Mouse (Mus musculus): ENCODE results near the gene Gm28053. TPM values are rescaled to one million over a fixed set of nuclear protein-coding genes. Genes with fewer than 3 reads are reported as not detected.

Gm28053 gene
- polyA plus RNA-seq, 1 experiment, result not detected

DNA sequence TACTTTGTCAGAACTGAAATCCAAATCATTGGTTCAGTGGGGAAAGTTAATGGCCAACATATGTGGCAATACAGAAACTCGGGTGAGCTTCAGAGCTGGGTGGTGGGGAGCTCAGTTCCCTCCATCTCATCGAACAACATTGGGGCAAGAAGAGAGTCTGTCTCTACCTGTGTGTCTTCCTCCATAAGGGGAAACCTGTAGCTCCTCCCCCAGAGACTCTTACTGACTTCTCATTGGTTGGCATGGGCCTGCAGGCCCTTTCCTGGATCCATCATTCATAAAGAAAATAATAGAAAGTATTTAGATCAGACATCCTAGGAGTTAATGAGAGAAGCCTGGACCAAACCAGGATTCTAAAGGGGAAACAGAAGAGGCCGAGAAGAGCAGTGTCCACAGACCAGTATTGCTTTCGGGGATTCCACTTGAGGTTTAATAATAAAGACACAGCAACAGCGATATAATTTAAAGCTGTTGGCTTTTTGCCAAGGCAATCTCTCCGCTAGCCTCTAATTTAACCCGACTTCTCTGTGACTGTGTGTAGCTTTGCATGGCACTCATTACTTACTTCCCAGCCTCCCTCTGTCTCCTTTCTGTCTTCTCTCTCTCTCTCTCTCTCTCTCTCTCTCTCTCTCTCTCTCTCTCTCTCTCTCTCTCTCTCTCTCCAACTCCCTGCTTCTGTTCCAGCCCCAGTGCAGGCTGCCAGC lies 45.3 kb downstream of the Gm28053 start:
- Histone ChIP-seq H3K27me3 (replicated peaks; ENCODE audit: control insufficient read depth, insufficient read depth, low read length) (no peaks in the 10 kb centered on the region), H3K27ac (ENCODE audit: insufficient read depth, low read depth, low read length) (no peak overlapping the region), H3K4me1 (ENCODE audit: control insufficient read depth, insufficient read depth, low read length) (no peaks in the 10 kb centered on the region), H3K4me3 (ENCODE audit: insufficient read depth, low read depth, low read length) (no peak overlapping the region), H3K36me3 (ENCODE audit: control insufficient read depth, insufficient read depth, low read length) (no peaks in the 10 kb centered on the region)
- WGBS, result 64% methylated on average over 7 of the region's 7 CpGs
- no peak for TF ChIP-seq POLR2A (IDR thresholded peaks at IDR 0.05; ENCODE audit: low read depth, low read length)
- TF ChIP-seq CTCF (conservative IDR thresholded peaks at IDR 0.05; ENCODE audit: insufficient read depth, insufficient read length, low read depth, low read length), result no peak
- no peak for DNase-seq

DNA sequence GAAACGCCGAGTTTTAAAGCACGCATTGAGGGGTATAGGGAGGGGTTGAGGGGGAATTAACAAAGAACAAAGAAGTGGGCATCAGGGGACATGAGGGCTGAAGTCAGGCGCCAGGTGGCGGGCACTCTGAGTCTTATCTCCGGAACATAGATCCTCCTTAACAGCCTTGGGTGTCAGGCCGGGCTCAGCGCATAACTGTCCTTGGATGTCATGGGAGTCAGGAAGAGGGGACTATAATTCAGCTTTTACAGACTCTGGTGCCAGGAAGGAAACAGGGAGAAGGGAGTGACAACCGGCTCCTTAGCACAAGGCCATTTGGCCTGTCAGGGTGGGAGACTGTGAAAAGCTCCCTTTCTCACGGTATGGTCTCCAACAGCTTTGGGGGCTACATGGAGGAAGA lies 46.1 kb downstream of the Gm28053 start:
- H3K4me3 ChIP-seq (ENCODE audit: insufficient read depth, low read depth, low read length), result no peak overlapping the region
- no peaks in the 10 kb centered on the region for H3K27me3 ChIP-seq (replicated peaks; ENCODE audit: control insufficient read depth, insufficient read depth, low read length)
- H3K27ac ChIP-seq (ENCODE audit: insufficient read depth, low read depth, low read length), result no peak overlapping the region
- TF ChIP-seq POLR2A (IDR thresholded peaks at IDR 0.05; ENCODE audit: low read depth, low read length) (no peak), CTCF (conservative IDR thresholded peaks at IDR 0.05; ENCODE audit: insufficient read depth, insufficient read length, low read depth, low read length) (no peak)
- H3K4me1 ChIP-seq (ENCODE audit: control insufficient read depth, insufficient read depth, low read length), result no peaks in the 10 kb centered on the region
- 83% methylated on average over 10 of the region's 10 CpGs for WGBS
- H3K36me3 ChIP-seq (ENCODE audit: control insufficient read depth, insufficient read depth, low read length), result no peaks in the 10 kb centered on the region
- peak; percentile 55 for DNase-seq

DNA sequence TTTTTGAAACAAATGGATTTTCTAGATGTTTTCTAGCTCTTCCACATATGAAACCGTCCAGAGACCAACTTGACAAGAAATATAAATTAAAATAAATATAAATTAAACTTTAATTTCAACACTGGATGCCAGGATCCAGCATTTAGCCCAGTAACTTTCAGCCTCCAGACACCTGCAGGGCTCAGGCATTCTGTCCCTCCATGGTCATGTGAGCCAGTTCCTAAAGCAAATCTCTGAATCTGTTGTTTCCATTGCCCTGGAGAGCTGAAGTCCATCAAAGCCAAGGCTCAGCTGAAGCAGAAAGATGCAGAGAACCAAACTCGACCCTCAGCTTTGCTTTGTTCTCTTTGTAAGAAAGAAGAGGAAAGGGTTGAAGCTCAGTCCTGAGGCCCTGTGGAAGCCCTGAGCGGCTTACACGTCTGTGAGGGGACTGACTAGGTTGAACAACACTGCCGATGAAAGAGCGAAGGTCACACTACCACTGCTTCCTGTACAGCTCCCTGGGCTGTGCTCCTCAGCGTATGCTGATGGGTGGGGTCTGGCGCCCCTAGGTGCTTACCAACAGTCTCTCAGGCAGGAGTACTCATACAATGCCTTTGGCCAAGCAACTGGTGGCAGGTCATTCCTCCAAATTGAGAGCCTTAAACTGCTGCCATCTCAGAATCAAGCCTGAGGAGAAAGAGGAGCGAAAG lies 49.9 kb downstream of the Gm28053 start:
- H3K27ac ChIP-seq (ENCODE audit: insufficient read depth, low read depth, low read length), result no peak overlapping the region
- WGBS, result 67% methylated on average over 9 of the region's 9 CpGs

DNA sequence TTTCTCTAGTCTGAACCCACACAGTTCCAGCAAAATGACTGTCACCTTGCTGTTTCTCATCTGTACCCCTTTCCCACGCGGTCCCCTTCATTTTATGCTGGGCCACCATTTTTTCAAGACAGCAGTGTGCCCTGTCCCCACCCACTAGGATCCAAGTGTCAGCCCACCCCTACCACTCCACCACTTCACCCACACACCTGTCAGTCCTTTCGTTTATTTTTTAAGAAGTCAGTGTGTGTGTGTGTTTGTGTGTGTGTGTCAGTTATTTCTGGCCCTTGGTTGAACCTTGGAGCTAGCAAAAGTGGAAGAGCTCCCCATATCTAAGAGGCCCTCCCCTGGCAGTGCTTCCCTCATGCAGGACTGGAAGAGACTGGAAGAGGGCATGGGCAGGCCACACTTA lies 50.5 kb downstream of the Gm28053 start:
- H3K36me3 ChIP-seq (ENCODE audit: control insufficient read depth, insufficient read depth, low read length), result no peaks in the 10 kb centered on the region
- WGBS, result 88% methylated on average over 3 of the region's 3 CpGs
- H3K4me3 ChIP-seq (ENCODE audit: insufficient read depth, low read depth, low read length), result no peak overlapping the region
- H3K27ac ChIP-seq (ENCODE audit: insufficient read depth, low read depth, low read length), result no peak overlapping the region
- no peaks in the 10 kb centered on the region for H3K4me1 ChIP-seq (ENCODE audit: control insufficient read depth, insufficient read depth, low read length)
- no peaks in the 10 kb centered on the region for H3K27me3 ChIP-seq (replicated peaks; ENCODE audit: control insufficient read depth, insufficient read depth, low read length)
- no peak for TF ChIP-seq POLR2A (IDR thresholded peaks at IDR 0.05; ENCODE audit: low read depth, low read length)
- no peak for TF ChIP-seq CTCF (conservative IDR thresholded peaks at IDR 0.05; ENCODE audit: insufficient read depth, insufficient read length, low read depth, low read length)
- DNase-seq, result no peak

More for the DNA sequence above, 49.9 kb downstream of the Gm28053 start:
- no peak for DNase-seq
- H3K4me1 ChIP-seq (ENCODE audit: control insufficient read depth, insufficient read depth, low read length), result no peaks in the 10 kb centered on the region
- H3K4me3 ChIP-seq (ENCODE audit: insufficient read depth, low read depth, low read length), result no peak overlapping the region
- H3K36me3 ChIP-seq (ENCODE audit: control insufficient read depth, insufficient read depth, low read length), result no peaks in the 10 kb centered on the region
- no peaks in the 10 kb centered on the region for H3K27me3 ChIP-seq (replicated peaks; ENCODE audit: control insufficient read depth, insufficient read depth, low read length)
- TF ChIP-seq CTCF (conservative IDR thresholded peaks at IDR 0.05; ENCODE audit: insufficient read depth, insufficient read length, low read depth, low read length) (no peak), POLR2A (IDR thresholded peaks at IDR 0.05; ENCODE audit: low read depth, low read length) (no peak)

DNA sequence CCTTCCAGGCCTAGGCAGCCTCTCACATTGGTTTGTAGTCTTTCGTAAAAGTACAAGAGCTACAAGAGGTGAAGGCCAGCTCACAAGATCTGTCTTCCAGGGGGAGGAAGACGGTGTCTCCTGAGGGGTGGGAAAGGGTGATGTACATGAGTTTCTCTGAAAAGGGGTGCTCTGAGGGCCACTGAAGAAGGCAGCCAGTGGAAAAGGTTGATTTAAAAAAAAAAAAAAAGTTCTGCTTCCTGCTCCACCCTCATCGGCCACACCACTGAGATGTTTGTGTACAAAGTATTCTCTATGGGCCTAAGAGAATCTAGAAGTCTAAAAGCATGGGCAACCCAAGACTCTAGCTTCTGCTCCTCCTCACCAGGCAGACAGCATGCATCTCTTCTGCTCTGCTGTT lies 52.3 kb downstream of the Gm28053 start, which contains the start of gene Gimap3:
Gimap3 (minus strand) TSS at position 156 of the 400 bp plus-strand sequence.
- no peak for TF ChIP-seq POLR2A (IDR thresholded peaks at IDR 0.05; ENCODE audit: low read depth, low read length)
- TF ChIP-seq CTCF (conservative IDR thresholded peaks at IDR 0.05; ENCODE audit: insufficient read depth, insufficient read length, low read depth, low read length), result no peak
- peak within 1 kb of the TSS; percentile 16; the same call in 1 of the 2 replicates for H3K27ac ChIP-seq (ENCODE audit: insufficient read depth, low read depth, low read length)
- H3K27me3 ChIP-seq (replicated peaks; ENCODE audit: control insufficient read depth, insufficient read depth, low read length), result no peaks in the 10 kb centered on the region
- WGBS, result 86% methylated on average over 3 of the region's 3 CpGs
- no peak for DNase-seq
- H3K4me1 ChIP-seq (ENCODE audit: control insufficient read depth, insufficient read depth, low read length), result no peaks in the 10 kb centered on the region
- no peak within 1 kb of the TSS for H3K4me3 ChIP-seq (ENCODE audit: insufficient read depth, low read depth, low read length)
- no peaks in the 10 kb centered on the region for H3K36me3 ChIP-seq (ENCODE audit: control insufficient read depth, insufficient read depth, low read length)

DNA sequence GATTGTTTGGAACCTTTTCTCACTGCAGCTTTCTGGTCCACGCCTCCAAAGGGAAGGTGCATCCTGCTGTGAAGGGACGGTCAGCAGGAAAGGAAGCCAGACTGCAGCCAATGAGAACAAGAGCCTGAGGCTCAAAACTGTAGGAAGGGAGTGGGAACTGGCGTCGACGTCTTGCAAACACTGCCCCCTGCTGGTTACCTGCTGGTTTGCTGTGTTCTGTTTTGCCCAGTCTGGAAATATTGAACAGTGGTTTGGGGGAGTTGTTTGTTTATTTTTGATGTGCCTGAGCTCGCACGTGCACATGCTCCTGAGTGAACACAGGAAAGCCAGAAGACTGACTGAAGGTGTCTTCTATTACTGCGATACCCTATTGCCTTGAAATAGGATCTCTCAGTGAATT lies 53.6 kb downstream of the Gm28053 start:
- 1% methylated on average over 8 of the region's 8 CpGs for WGBS
- Histone ChIP-seq H3K4me1 (ENCODE audit: control insufficient read depth, insufficient read depth, low read length) (no peaks in the 10 kb centered on the region), H3K27me3 (replicated peaks; ENCODE audit: control insufficient read depth, insufficient read depth, low read length) (no peaks in the 10 kb centered on the region), H3K4me3 (ENCODE audit: insufficient read depth, low read depth, low read length) (no peak overlapping the region), H3K36me3 (ENCODE audit: control insufficient read depth, insufficient read depth, low read length) (no peaks in the 10 kb centered on the region), H3K27ac (ENCODE audit: insufficient read depth, low read depth, low read length) (no peak overlapping the region)
- peak; percentile 92 for DNase-seq
- no peak for TF ChIP-seq POLR2A (IDR thresholded peaks at IDR 0.05; ENCODE audit: low read depth, low read length)
- TF ChIP-seq CTCF (conservative IDR thresholded peaks at IDR 0.05; ENCODE audit: insufficient read depth, insufficient read length, low read depth, low read length), result peak; percentile 95

DNA sequence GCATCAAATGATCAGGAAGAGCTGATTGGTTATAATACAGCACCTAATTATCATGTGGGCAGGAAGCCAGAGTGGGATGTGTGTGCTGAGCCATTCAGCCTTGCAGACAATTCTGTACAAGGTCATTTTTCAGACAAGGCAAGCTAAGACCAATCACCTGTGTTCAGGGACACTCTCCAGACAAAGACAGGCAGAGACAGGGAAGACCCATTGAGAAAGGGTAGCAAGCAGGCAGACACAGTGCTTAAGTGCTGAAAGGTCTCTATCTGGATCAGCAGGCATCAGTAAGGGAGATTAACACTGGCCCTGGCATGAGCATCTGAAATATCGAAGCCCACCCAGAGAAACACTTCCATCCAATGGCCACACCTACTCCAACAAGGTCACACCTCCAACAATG lies 66.0 kb downstream of the Gm28053 start:
- Histone ChIP-seq H3K27me3 (replicated peaks; ENCODE audit: control insufficient read depth, insufficient read depth, low read length) (no peaks in the 10 kb centered on the region), H3K36me3 (ENCODE audit: control insufficient read depth, insufficient read depth, low read length) (no peaks in the 10 kb centered on the region), H3K27ac (ENCODE audit: insufficient read depth, low read depth, low read length) (peak overlapping the region; percentile 21), H3K4me3 (ENCODE audit: insufficient read depth, low read depth, low read length) (no peak overlapping the region), H3K4me1 (ENCODE audit: control insufficient read depth, insufficient read depth, low read length) (peaks cover 5% of the 10 kb centered on the region; the same call in 1 of the 2 replicates)
- 87% methylated on average over 1 of the region's 1 CpGs for WGBS
- DNase-seq, result no peak
- TF ChIP-seq CTCF (conservative IDR thresholded peaks at IDR 0.05; ENCODE audit: insufficient read depth, insufficient read length, low read depth, low read length), result no peak
- no peak for TF ChIP-seq POLR2A (IDR thresholded peaks at IDR 0.05; ENCODE audit: low read depth, low read length)
